Mouse (Mus musculus): ENCODE results near the gene Casz1.

Gene Casz1

DNA sequence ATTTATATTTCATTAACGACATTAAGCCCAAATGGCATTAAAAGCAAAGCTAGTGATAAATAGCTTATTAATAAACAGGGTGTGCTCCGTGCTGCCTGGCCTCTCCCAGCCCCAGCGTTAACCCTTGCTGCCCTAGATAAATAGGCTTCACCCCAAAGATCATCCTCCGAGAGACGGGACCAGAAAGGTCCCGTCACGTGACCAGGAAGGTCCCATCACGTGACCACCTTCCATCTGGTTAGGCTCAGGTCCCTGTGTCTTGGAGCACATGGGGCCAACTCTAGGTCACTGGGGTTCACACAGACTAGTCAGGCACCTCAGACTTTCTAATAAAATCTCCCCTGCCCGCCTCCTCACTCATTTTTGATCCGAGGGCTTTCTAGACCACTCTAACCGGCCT lies 42.5 kb downstream of the Casz1 start:
- no peak for DNase-seq

GRCm38 (mm10) chr4:148847636-148848035 lies 43.4 kb downstream of the Casz1 start:
- no peak for DNase-seq

DNA sequence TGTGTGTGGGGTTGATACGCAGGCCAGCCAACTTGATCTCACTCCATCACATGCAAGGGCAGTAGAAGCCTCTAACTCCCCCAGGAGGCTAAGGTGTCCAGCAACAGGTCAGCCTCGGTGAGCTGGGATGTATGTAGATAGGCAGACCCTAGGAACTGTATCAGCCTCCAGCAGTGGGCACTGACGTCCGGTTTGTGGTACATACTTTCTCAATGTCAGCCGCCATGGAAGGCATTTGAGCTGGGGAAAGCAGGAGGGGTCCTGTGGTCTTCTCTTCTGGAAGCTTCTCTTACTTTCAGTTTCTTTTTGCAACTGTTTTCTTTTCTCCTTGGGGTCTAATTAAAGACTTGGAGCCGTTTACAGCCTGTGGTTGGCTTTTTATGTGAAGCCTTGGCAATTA lies 45.2 kb downstream of the Casz1 start:
- no peak for DNase-seq

- DNase-seq, result no peak
Measured at GRCm38 (mm10) chr4:148853057-148853456, 48.8 kb downstream of the Casz1 start.

- DNase-seq, result no peak
Measured at GRCm38 (mm10) chr4:148854093-148854492, 49.9 kb downstream of the Casz1 start.

GRCm38 (mm10) chr4:148855527-148855926 lies 51.3 kb downstream of the Casz1 start:
- DNase-seq, result no peak

DNA sequence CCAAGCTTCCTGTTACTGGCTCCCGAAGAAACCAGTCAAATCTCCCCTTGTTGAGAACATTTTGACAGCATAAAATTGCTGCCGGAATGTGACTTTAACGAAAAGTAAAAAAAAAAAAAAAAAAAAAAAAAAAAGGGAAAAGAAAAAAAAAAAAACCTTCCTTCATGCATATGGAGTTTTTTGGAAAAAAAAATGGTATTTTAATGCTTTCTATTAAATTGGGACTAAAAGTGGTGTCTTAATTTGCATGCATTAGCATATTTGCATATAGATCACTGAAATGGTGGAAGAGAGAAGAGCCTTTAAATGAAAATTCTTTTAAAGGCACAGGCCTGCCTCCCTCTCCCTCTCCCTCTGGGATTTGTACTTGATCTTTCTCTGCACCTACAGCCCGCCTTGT lies 52.0 kb downstream of the Casz1 start:
- no peak for DNase-seq

- no peak for DNase-seq
Measured at GRCm38 (mm10) chr4:148857398-148858084, 53.3 kb downstream of the Casz1 start.

DNA sequence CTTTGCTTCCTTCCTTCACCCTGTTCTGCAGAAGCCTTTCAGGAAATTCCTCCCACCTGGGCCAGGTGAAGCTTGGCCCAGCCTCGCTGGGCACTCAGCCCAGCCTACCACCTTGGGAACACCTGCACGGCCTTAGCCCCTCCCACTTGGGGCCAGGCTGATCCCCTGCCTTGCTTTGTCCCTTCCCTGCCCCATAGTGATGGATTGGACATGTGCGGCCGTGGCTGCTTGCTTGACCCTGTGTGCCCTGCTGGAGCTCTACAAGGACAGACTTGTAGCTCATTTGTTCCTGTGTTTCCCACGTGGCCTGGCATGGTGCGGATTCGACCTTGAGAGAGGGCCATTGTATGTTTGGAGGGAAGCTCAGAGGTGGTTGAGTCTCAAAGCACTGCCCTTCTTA lies 54.0 kb downstream of the Casz1 start:
- DNase-seq, result no peak

- DNase-seq, result no peak
Measured at GRCm38 (mm10) chr4:148859415-148859814, 55.2 kb downstream of the Casz1 start.

- DNase-seq, result no peak
Measured at GRCm38 (mm10) chr4:148859906-148860491, 55.8 kb downstream of the Casz1 start.

DNA sequence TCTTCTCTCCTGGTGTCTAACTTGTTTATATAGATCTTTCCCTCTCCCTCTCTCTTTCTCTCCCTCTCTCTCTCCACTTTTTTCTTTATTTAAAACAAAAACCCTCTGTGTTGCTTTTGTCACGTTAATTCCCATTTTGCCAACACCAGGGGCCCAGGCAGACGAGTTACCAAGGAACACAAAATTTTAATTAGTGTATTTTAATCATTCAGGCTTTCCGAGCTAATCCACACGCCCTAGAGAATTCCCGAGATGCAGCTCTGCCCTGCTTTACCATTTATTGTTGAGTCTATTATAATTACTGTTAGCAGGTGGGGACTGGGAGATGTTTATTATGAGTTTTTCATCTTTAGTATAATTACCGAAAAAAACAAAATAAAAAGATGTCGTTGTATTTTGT lies 56.4 kb downstream of the Casz1 start:
- DNase-seq, result no peak

- no peak for DNase-seq
Measured at GRCm38 (mm10) chr4:148866812-148867470, 62.7 kb downstream of the Casz1 start.

- peak; percentile 21 to 44 for DNase-seq
Measured at GRCm38 (mm10) chr4:148867721-148868397, 63.6 kb downstream of the Casz1 start.

DNA sequence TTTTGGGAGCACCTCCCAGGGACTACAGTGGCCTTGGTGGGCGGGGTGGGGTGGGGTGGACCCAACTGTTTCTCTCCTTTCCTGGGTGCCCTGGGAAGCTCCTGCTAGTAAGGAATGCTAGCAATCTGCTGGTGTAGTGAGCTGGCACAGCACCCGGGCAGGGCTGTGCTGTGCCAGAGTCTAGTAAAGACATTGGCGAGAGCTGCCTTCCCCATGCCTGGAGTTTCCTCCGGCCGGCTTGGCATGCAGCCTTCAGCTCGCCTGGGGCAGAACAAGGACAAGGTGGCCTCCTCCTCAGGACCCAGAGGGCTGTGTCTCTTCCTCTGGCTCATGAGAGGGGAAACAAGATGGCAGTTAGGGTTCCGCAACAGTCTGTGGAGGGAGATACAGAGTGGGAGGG lies 65.3 kb downstream of the Casz1 start:
- peak; percentile 73 for DNase-seq

GRCm38 (mm10) chr4:148870496-148870895 lies 66.3 kb downstream of the Casz1 start:
- no peak for DNase-seq

DNA sequence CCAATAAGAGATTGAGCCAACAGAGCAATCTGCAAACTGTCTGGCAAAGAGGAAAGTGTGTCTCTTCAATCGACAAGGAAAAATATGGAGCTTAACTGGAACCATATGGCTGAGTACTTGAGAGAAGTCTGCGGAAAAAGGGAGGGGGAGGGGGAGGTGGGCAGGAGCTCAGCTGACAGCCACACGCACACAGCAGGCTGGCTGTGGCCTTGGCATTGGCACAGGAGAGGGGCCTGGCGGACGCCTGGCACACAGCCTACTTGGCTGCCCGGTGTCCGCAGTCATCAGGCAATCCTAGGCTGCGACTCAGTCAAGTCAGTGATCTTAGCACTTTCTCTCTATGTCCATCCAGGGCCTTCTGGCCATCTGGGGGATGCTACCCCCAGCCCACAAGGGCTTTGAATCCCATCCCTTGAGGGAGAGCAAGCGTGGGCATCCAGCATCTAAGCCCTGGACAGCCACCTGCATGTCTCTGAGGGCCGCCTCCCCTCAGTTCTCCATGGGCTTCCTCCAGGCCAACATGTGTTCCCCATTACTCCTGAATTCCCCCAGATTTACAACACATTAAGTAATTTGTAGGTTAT lies 67.6 kb downstream of the Casz1 start:
- DNase-seq, result peak; percentile 80 to 85

GRCm38 (mm10) chr4:148872372-148872771 lies 68.1 kb downstream of the Casz1 start:
- DNase-seq, result no peak

- DNase-seq, result peak in 1 of 2 experiments; percentile 25
Measured at GRCm38 (mm10) chr4:148872783-148873182, 68.6 kb downstream of the Casz1 start.

GRCm38 (mm10) chr4:148876166-148876565 lies 71.9 kb downstream of the Casz1 start:
- DNase-seq, result no peak

DNA sequence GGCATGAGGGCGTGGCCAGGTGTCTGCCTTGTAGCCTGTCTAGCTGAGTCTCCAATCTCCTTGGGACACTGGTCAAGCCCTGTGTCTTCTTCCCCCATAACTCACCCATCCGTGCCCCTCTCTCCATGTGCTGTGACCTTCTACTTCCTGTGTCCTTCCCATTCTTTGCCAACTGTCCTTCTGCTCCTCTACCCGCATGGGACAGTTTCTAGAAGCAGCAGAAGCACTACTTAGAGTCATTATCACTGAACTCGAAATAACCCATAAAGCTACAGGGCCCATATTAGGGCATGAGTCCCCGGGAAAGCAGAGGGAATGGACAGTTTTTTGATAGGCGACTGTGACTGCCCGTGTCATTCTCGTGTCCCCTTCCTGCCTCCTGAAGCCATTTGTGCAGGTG lies 72.6 kb downstream of the Casz1 start:
- no peak for DNase-seq

GRCm38 (mm10) chr4:148878192-148878983 lies 74.2 kb downstream of the Casz1 start:
- DNase-seq, result no peak

All from cerebellum, adult 18-20 months (tissue).